Mouse (Mus musculus) midbrain, embryonic 13.5 days (tissue): ENCODE results near the gene Srrt. TPM values are rescaled to one million over a fixed set of nuclear protein-coding genes. Genes with fewer than 3 reads are reported as not detected.

Experiments used
- ATAC-seq: fragments of 200-750 bp; cut with Nextera tagmentation; 2 replicates; pipeline ENCODE4 v1.8.0; 2017; ENCODE audit warnings: mild to moderate bottlenecking, moderate TSS enrichment, moderate library complexity
- H3K27ac ChIP-seq: fragments of 300-500 bp; sonication (generic); 2 replicates; pipeline ENCODE4 v1.5.1; 2015; ENCODE audit warnings: inconsistent platforms, mild to moderate bottlenecking, moderate library complexity
- H3K27me3 ChIP-seq: fragments of 300-500 bp; sonication (generic); 2 replicates; pipeline ENCODE4 v1.6.1; 2015; ENCODE audit warnings: mild to moderate bottlenecking, inconsistent platforms
- H3K36me3 ChIP-seq: fragments of 300-500 bp; sonication (generic); 2 replicates; pipeline ENCODE4 v1.6.1; 2015; ENCODE audit warnings: mild to moderate bottlenecking, inconsistent platforms
- H3K4me1 ChIP-seq: fragments of 300-500 bp; sonication (generic); replicated peaks from 2 replicates; pipeline ENCODE4 v1.6.1; 2015; ENCODE audit warnings: inconsistent platforms
- H3K4me2 ChIP-seq: fragments of 300-500 bp; sonication (generic); replicated peaks from 2 replicates; pipeline ENCODE4 v1.6.1; 2015; ENCODE audit warnings: moderate library complexity, mild to moderate bottlenecking, inconsistent platforms
- H3K4me3 ChIP-seq: fragments of 300-500 bp; sonication (generic); replicated peaks from 2 replicates; pipeline ENCODE4 v1.5.1; 2015; ENCODE audit warnings: mild to moderate bottlenecking, inconsistent platforms
- H3K9ac ChIP-seq: fragments of 300-500 bp; sonication (generic); replicated peaks from 2 replicates; pipeline ENCODE4 v1.6.1; 2015; ENCODE audit warnings: mild to moderate bottlenecking, inconsistent platforms
- H3K9me3 ChIP-seq: fragments of 300-500 bp; sonication (generic); 2 replicates; pipeline ENCODE4 v1.6.1; 2016; ENCODE audit warnings: mild to moderate bottlenecking, inconsistent platforms
- WGBS: fragments of 180-500 bp; shearing (Covaris S2); methylation state at CpG from one replicate; pipeline ENCODE4 v1.1.7; 2015; 5-methylcytosine and 5-hydroxymethylcytosine counted together
- microRNA-seq: library from miRNA; unstranded; fragments of <30 nt; microRNA quantifications from one replicate; pipeline ENCODE4, GENCODE M21; 2016
- polyA plus RNA-seq: library from polyadenylated mRNA; unstranded; fragments of >200 nt; fragmentation: Nextera tagmentation; extraction: Ambion mirVana; gene quantifications from 2 replicates; pipeline ENCODE4 v1.2.1, GENCODE M21; 2015

Gene Srrt
- polyA plus RNA-seq, 1 experiment from 2014 or later: 123 TPM

- 0 out of 2 replicates have a peak, but pooled peaks cover 3% of the 10 kb centered on the region for H3K9me3 ChIP-seq
- no peak overlapping the region for H3K27ac ChIP-seq
- WGBS: 50% methylated on average over 18 of the region's 18 CpGs
- no peaks in the 10 kb centered on the region for H3K27me3 ChIP-seq
- H3K4me1 ChIP-seq: 0 out of 2 replicates have a peak, but pooled peaks cover 5% of the 10 kb centered on the region
- H3K36me3 ChIP-seq: no peaks in the 10 kb centered on the region
- H3K9ac ChIP-seq: no peak overlapping the region
- H3K4me3 ChIP-seq: no peak overlapping the region
- no peak overlapping the region for H3K4me2 ChIP-seq
- peak; percentile 66; the same call in 1 of the 2 replicates for ATAC-seq
Measured at GRCm38 (mm10) chr5:137277360-137278342, 29.8 kb downstream of the Srrt start.

- Histone ChIP-seq H3K4me3 (no peak overlapping the region), H3K4me2 (peak overlapping the region; percentile 27)
Measured at GRCm38 (mm10) chr5:137268131-137268910, 39.2 kb downstream of the Srrt start.

GRCm38 (mm10) chr5:137264787-137265186 is 42.7 kb downstream of the Srrt start:
- H3K4me1 ChIP-seq: no peaks in the 10 kb centered on the region
- ATAC-seq: no peak
- no peak overlapping the region for H3K4me3 ChIP-seq
- H3K36me3 ChIP-seq: no peaks in the 10 kb centered on the region
- H3K27ac ChIP-seq: no peak overlapping the region
- 92% methylated on average over 11 of the region's 11 CpGs for WGBS
- no peaks in the 10 kb centered on the region for H3K9me3 ChIP-seq
- H3K4me2 ChIP-seq: no peak overlapping the region
- no peaks in the 10 kb centered on the region for H3K27me3 ChIP-seq
- no peak overlapping the region for H3K9ac ChIP-seq

More at GRCm38 (mm10) chr5:137268131-137268910, 39.2 kb downstream of the Srrt start:
- Histone ChIP-seq H3K9ac (no peak overlapping the region), H3K9me3 (0 out of 2 replicates have a peak, but pooled peaks cover 2% of the 10 kb centered on the region), H3K36me3 (no peaks in the 10 kb centered on the region), H3K27me3 (no peaks in the 10 kb centered on the region), H3K27ac (no peak overlapping the region), H3K4me1 (no peaks in the 10 kb centered on the region)
- 29% methylated on average over 15 of the region's 18 CpGs for WGBS
- ATAC-seq: no peak

GRCm38 (mm10) chr5:137263897-137264720 is 43.4 kb downstream of the Srrt start:
- no peaks in the 10 kb centered on the region for H3K36me3 ChIP-seq
- H3K9me3 ChIP-seq: no peaks in the 10 kb centered on the region
- no peak overlapping the region for H3K27ac ChIP-seq
- H3K27me3 ChIP-seq: no peaks in the 10 kb centered on the region
- ATAC-seq: no peak
- H3K9ac ChIP-seq: no peak overlapping the region
- H3K4me1 ChIP-seq: no peaks in the 10 kb centered on the region
- H3K4me3 ChIP-seq: no peak overlapping the region
- 89% methylated on average over 14 of the region's 14 CpGs for WGBS
- H3K4me2 ChIP-seq: no peak overlapping the region

Small RNAs within 50 kb of the gene (microRNA-seq; reads per million reads assigned to microRNA genes)
- gene Mir7036 (not detected), gene Mir8116 (not detected)

Other genes starting within 250 kb of the Srrt start
- gene Serpine1, start 235.4 kb downstream of the Srrt start, polyA plus RNA-seq: 0.17 TPM in 1 of 2 replicates, not detected in the other
- 2.6 and 4.2 TPM in 2 replicates for gene Trim56, start 191.5 kb downstream of the Srrt start, polyA plus RNA-seq
- not detected in 2 replicates for gene Muc3, start 158.4 kb downstream of the Srrt start, polyA plus RNA-seq
- gene Muc3a, start 95.3 kb downstream of the Srrt start, polyA plus RNA-seq: not detected in 2 replicates
- gene Ache, start 20.2 kb downstream of the Srrt start, polyA plus RNA-seq: 11.2 and 11.3 TPM in 2 replicates
- gene Ufsp1, start 13.0 kb downstream of the Srrt start, polyA plus RNA-seq: 9.7 and 10.0 TPM in 2 replicates
- 19.8 and 22.1 TPM in 2 replicates for gene Trip6, start 6.7 kb upstream of the Srrt start, polyA plus RNA-seq
- 21.8 and 23.4 TPM in 2 replicates for gene Slc12a9, start 25.9 kb upstream of the Srrt start, polyA plus RNA-seq
- 7.5 and 8.6 TPM in 2 replicates for gene Ephb4, start 42.4 kb upstream of the Srrt start, polyA plus RNA-seq
- gene Zan, start 169.4 kb upstream of the Srrt start, polyA plus RNA-seq: 0.08 and 0.12 TPM in 2 replicates
- gene Pop7, start 194.8 kb upstream of the Srrt start, polyA plus RNA-seq: 74.0 and 82.0 TPM in 2 replicates
- gene Gigyf1, start 210.9 kb upstream of the Srrt start, polyA plus RNA-seq: 19.6 and 20.5 TPM in 2 replicates
- gene Epo, start 225.6 kb upstream of the Srrt start, polyA plus RNA-seq: not detected in 2 replicates
- gene Gnb2, start 225.8 kb upstream of the Srrt start, polyA plus RNA-seq: 520 and 545 TPM in 2 replicates
- gene Actl6b, start 245.8 kb upstream of the Srrt start, polyA plus RNA-seq: 231 and 235 TPM in 2 replicates